Mouse (Mus musculus) small intestine, adult 2 months (tissue): Measurements from ENCODE around the gene Cacna1e.

Experiments used
- CTCF ChIP-seq: fragments of 200-500 bp; IDR thresholded peaks from 2 replicates; pipeline ENCODE4 v1.5.1; 2012; ENCODE audit warnings: low read depth, mild to moderate bottlenecking, control low read depth, inconsistent platforms, low read length, moderate library complexity, mixed read lengths; ENCODE audit not compliant: insufficient replicate concordance, insufficient read length; ENCODE audit errors: extremely low read depth
- POLR2A ChIP-seq: fragments of 200-500 bp; IDR thresholded peaks from 2 replicates; pipeline ENCODE4 v1.6.1; 2012; ENCODE audit warnings: low read depth, mild to moderate bottlenecking, control low read depth, inconsistent platforms, low read length, moderate library complexity

- TF ChIP-seq CTCF (no peak), POLR2A (no peak)
Measured at GRCm38 (mm10) chr1:154461521-154461920, 422.8 kb downstream of the Cacna1e start.
